Mouse (Mus musculus): ENCODE results near the gene Prrt2. TPM values are rescaled to one million over a fixed set of nuclear protein-coding genes. Genes with fewer than 3 reads are reported as not detected.

Prrt2 gene
- 1.4 to 2.1 TPM (median 1.8 TPM) in 3 of 4 replicates, not detected in the other for total RNA-seq (2023)

GRCm38 (mm10) chr7:127020901-127021562 lies at the start of gene Prrt2, which contains the start of gene Gm42742:
Gene Prrt2, minus strand, starts transcription at chr7:127021211.
Gene Gm42742, minus strand, starts transcription at chr7:127021097.

GRCm38 (mm10) chr7:127041851-127042672 lies 21.1 kb upstream of the Prrt2 start, which contains the start of gene Kif22:
Gene Kif22, minus strand, starts transcription at chr7:127042471.

GRCm38 (mm10) chr7:127026984-127027726 lies 6.1 kb upstream of the Prrt2 start, which contains the start of gene Maz:
Gene Maz, minus strand, starts transcription at chr7:127027037.

GRCm38 (mm10) chr7:127016971-127017949 lies 3.8 kb downstream of the Prrt2 start, which contains the start of gene Pagr1a:
Gene Pagr1a, minus strand, starts transcription at chr7:127017352.

GRCm38 (mm10) chr7:127016481-127016485 lies 4.7 kb downstream of the Prrt2 start, which contains the start of gene Pagr1b:
Gene Pagr1b, minus strand, starts transcription at chr7:127016484.

GRCm38 (mm10) chr7:127014320-127014719 lies 6.7 kb downstream of the Prrt2 start, which contains the start of gene Mvp:
Gene Mvp, minus strand, starts transcription at chr7:127014621.

GRCm38 (mm10) chr7:126975950-126976866 lies 44.8 kb downstream of the Prrt2 start, which contains the start of gene Cdiptos:
Gene Cdiptos, minus strand, starts transcription at chr7:126976098.

GRCm38 (mm10) chr7:126975893-126975949 lies 45.3 kb downstream of the Prrt2 start, which contains the start of gene Cdipt:
Gene Cdipt, plus strand, starts transcription at chr7:126975914.

Other genes with a start within 250 kb of the Prrt2 start
- 220 to 232 TPM (median 230 TPM) in 4 replicates for gene Ypel3, start 244.3 kb downstream of the Prrt2 start, total RNA-seq (2023)
- 7.8 to 8.8 TPM (median 8.4 TPM) in 4 replicates for gene Tbx6, start 239.7 kb downstream of the Prrt2 start, total RNA-seq (2023)
- 252 to 268 TPM (median 266 TPM) in 4 replicates for gene Ppp4c, start 228.7 kb downstream of the Prrt2 start, total RNA-seq (2023)
- 0.33 TPM in 1 of 4 replicates, not detected in the others for gene Fam57b, start 223.5 kb downstream of the Prrt2 start, total RNA-seq (2023)
- not detected in 4 replicates for gene 4930451I11Rik, start 189.6 kb downstream of the Prrt2 start, total RNA-seq (2023)
- gene Doc2a, start 173.8 kb downstream of the Prrt2 start, total RNA-seq (2023), result not detected in 4 replicates
- gene Hirip3, start 159.2 kb downstream of the Prrt2 start, total RNA-seq (2023), result 20.9 to 32.3 TPM (median 26.0 TPM) in 4 replicates
- 78.5 to 88.5 TPM (median 82.9 TPM) in 4 replicates for gene Ino80e, start 158.8 kb downstream of the Prrt2 start, total RNA-seq (2023)
- gene Taok2, start 136.5 kb downstream of the Prrt2 start, total RNA-seq (2023), result 79.8 to 90.3 TPM (median 84.2 TPM) in 4 replicates
- gene Tmem219, start 98.3 kb downstream of the Prrt2 start, total RNA-seq (2023), result 37.9 to 43.4 TPM (median 42.2 TPM) in 4 replicates
- 39.8 to 42.9 TPM (median 41.8 TPM) in 4 replicates for gene Kctd13, start 92.3 kb downstream of the Prrt2 start, total RNA-seq (2023)
- gene Asphd1, start 71.6 kb downstream of the Prrt2 start, total RNA-seq (2023), result not detected in 4 replicates
- gene Sez6l2, start 70.6 kb downstream of the Prrt2 start, total RNA-seq (2023), result 4.0 to 6.6 TPM (median 5.4 TPM) in 4 replicates
- gene Cdipt, start 45.3 kb downstream of the Prrt2 start, total RNA-seq (2023), result 62.8 to 64.5 TPM (median 64.2 TPM) in 4 replicates
- gene Cdiptos, start 45.1 kb downstream of the Prrt2 start, total RNA-seq (2023), result 0.39 to 2.0 TPM (median 0.92 TPM) in 4 replicates
- 40.5 to 49.3 TPM (median 44.5 TPM) in 4 replicates for gene Mvp, start 6.6 kb downstream of the Prrt2 start, total RNA-seq (2023)
- gene Pagr1b, start 4.7 kb downstream of the Prrt2 start, total RNA-seq (2023), result 3.2 to 10.6 TPM (median 8.7 TPM) in 3 of 4 replicates, not detected in the other
- 10.5 to 44.7 TPM (median 14.2 TPM) in 4 replicates for gene Pagr1a, start 3.9 kb downstream of the Prrt2 start, total RNA-seq (2023)
- gene Gm42742, start 114 bp downstream of the Prrt2 start, total RNA-seq (2023), result 7.4 to 42.0 TPM (median 30.9 TPM) in 4 replicates
- gene Maz, start 5.8 kb upstream of the Prrt2 start, total RNA-seq (2023), result 210 to 225 TPM (median 222 TPM) in 4 replicates
- 1.3 to 3.1 TPM (median 2.1 TPM) in 4 replicates for gene Kif22, start 21.3 kb upstream of the Prrt2 start, total RNA-seq (2023)
- gene Zg16, start 66.1 kb upstream of the Prrt2 start, total RNA-seq (2023), result 0.98 to 4.6 TPM (median 1.9 TPM) in 3 of 4 replicates, not detected in the other
- 51.6 to 60.7 TPM (median 59.8 TPM) in 4 replicates for gene AI467606, start 70.1 kb upstream of the Prrt2 start, total RNA-seq (2023)
- gene Qprt, start 101.0 kb upstream of the Prrt2 start, total RNA-seq (2023), result 0.37 TPM in 1 of 4 replicates, not detected in the others
- gene Spn, start 116.6 kb upstream of the Prrt2 start, total RNA-seq (2023), result 5.3 to 6.6 TPM (median 5.9 TPM) in 4 replicates
- 69.5 to 80.2 TPM (median 75.6 TPM) in 4 replicates for gene Cd2bp2, start 174.8 kb upstream of the Prrt2 start, total RNA-seq (2023)
- gene Tbc1d10b, start 187.3 kb upstream of the Prrt2 start, total RNA-seq (2023), result 49.9 to 72.7 TPM (median 65.7 TPM) in 4 replicates
- 4.1 to 8.2 TPM (median 5.3 TPM) in 4 replicates for gene Mylpf, start 187.7 kb upstream of the Prrt2 start, total RNA-seq (2023)
- 8.8 to 11.3 TPM (median 10.0 TPM) in 4 replicates for gene Zfp553, start 211.8 kb upstream of the Prrt2 start, total RNA-seq (2023)
- 398 to 439 TPM (median 400 TPM) in 4 replicates for gene Sept1, start 211.9 kb upstream of the Prrt2 start, total RNA-seq (2023)
- 11.6 to 23.5 TPM (median 13.5 TPM) in 4 replicates for gene Zfp771, start 223.1 kb upstream of the Prrt2 start, total RNA-seq (2023)
- 14.3 to 19.5 TPM (median 15.7 TPM) in 4 replicates for gene Dctpp1, start 239.5 kb upstream of the Prrt2 start, total RNA-seq (2023)